Mouse (Mus musculus) ES-Bruce4 (cell line): Measurements from ENCODE around the gene Iqcg.

Experiments
- CTCF ChIP-seq: IDR thresholded peaks from one replicate; pipeline ENCODE4 v1.8.1; 2011; ENCODE audit warnings: low read depth, low read length
- EP300 ChIP-seq: IDR thresholded peaks from 2 replicates; pipeline ENCODE4 v1.6.1; 2011; ENCODE audit warnings: low read depth, low read length; ENCODE audit not compliant: insufficient read depth
- POLR2A ChIP-seq: IDR thresholded peaks from one replicate; pipeline ENCODE4 v1.8.1; 2011; ENCODE audit warnings: low read length; ENCODE audit not compliant: insufficient read depth

DNA sequence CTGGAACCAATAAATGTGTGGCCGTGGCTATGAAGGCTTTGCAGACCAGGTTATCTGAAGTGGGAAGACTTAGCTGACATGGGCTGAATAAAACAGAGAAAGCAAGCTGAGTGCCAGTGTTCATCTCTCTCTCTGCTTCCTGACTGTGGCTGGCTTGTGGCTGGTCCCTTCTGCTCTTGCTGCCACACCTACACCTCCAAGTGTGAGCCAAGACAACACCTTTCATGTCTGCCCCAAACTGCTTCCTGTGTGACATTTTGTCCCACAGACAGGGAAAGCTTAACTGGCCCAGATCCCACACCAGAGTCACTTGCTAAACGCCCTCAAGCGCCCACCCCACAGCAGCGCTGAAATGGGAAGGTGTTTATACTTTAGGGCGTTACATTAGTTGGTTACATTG, 2.9 kb downstream of the Iqcg start:
- TF ChIP-seq POLR2A, result no peak
- TF ChIP-seq CTCF, result no peak
- TF ChIP-seq EP300, result no peak
